ENCODE assay signal across 30 mouse cellular contexts in genomic region chr4:133155006-133155405, GRCm38 (mm10). TPM values are rescaled to one million over a fixed set of nuclear protein-coding genes. Genes with fewer than 3 reads are reported as not detected.
"Had no signal": no experiment of that assay in that cellular context is flagged by ENCODE, and none has a peak within 500 bp of the region (broad histone marks: within the 10 kb centered on the region; RNA-seq: fewer than 3 reads in every experiment).

No protein-coding gene starts in this region.

- H3K4me3 ChIP-seq: heart, adult 2 months; hindbrain, embryonic 13.5 days; hindbrain, embryonic 15.5 days; kidney, embryonic 15.5 days; limb, embryonic 13.5 days; limb, embryonic 15.5 days; liver, embryonic 12.5 days had no signal

- H3K27me3 ChIP-seq: hindbrain, embryonic 13.5 days; hindbrain, embryonic 15.5 days; kidney, embryonic 15.5 days; limb, embryonic 13.5 days; limb, embryonic 15.5 days; liver, embryonic 12.5 days had no signal

- H3K36me3 ChIP-seq: hindbrain, embryonic 13.5 days; hindbrain, embryonic 15.5 days had no signal

- H3K9ac ChIP-seq: hindbrain, embryonic 13.5 days; hindbrain, embryonic 15.5 days; kidney, embryonic 15.5 days; limb, embryonic 13.5 days; limb, embryonic 15.5 days; liver, embryonic 12.5 days; liver, embryonic 14.5 days had no signal

- DNase-seq: gastrocnemius, postnatal 10 days; gastrocnemius, postnatal 36 days; heart, adult 11 months; heart, adult 2 months; heart, postnatal 14 days; heart, postnatal 36 days; kidney, adult 11 months; kidney, adult 2 months; kidney, adult 9 months; kidney, postnatal 14 days; kidney, postnatal 36 days; layer of hippocampus, adult 9-11 months; layer of hippocampus, postnatal 36 days; left cerebral cortex, postnatal 4 days; lung, adult 18-20 months had no signal

- ATAC-seq: intestine, embryonic 16.5 days; liver, embryonic 12.5 days had no signal

- H3K9me3 ChIP-seq: hindbrain, embryonic 13.5 days; hindbrain, embryonic 15.5 days; kidney, embryonic 15.5 days; limb, embryonic 13.5 days; limb, embryonic 15.5 days; liver, embryonic 12.5 days had no signal

- H3K4me2 ChIP-seq: heart, embryonic 11.5 days; hindbrain, embryonic 13.5 days; hindbrain, embryonic 15.5 days; kidney, embryonic 15.5 days; limb, embryonic 13.5 days; limb, embryonic 15.5 days; liver, embryonic 12.5 days had no signal

- H3K27ac ChIP-seq: heart, adult 2 months; hindbrain, embryonic 13.5 days; hindbrain, embryonic 15.5 days; kidney, embryonic 15.5 days; kidney, postnatal 0 days; limb, embryonic 13.5 days; limb, embryonic 15.5 days; liver, embryonic 12.5 days; liver, embryonic 14.5 days had no signal

RNA-seq across cellular contexts. Expression of gene Cd164l2, which starts 56.9 kb away (rescaled TPM):
- total RNA-seq: gastrocnemius, adult 18-20 months; gastrocnemius, postnatal 10 days; heart, adult 2 months; heart, postnatal 14 days; hematopoietic stem cell, adult 5-6 weeks; liver, adult 2 months had no signal
- polyA plus RNA-seq: liver, adult 2 months had no signal

RNA-seq across cellular contexts. Expression of gene Gpr3, which starts 57.3 kb away (rescaled TPM):
- total RNA-seq: gastrocnemius, adult 18-20 months; gastrocnemius, postnatal 10 days; gastrocnemius, postnatal 36 days; liver, adult 2 months had no signal
- polyA plus RNA-seq: intestine, embryonic 14.5 days; limb, embryonic 15.5 days; liver, adult 2 months; liver, embryonic 12.5 days; liver, embryonic 14.5 days; liver, embryonic 16.5 days had no signal
